Mouse (Mus musculus) bone marrow, adult 2 months (tissue): ENCODE data around the gene Gm266.

Experiments used
- CTCF ChIP-seq: fragments of 200-500 bp; IDR thresholded peaks from 2 replicates; pipeline ENCODE4 v1.5.1; 2011; ENCODE audit warnings: low read length, control low read depth; ENCODE audit not compliant: control insufficient read depth, insufficient read depth
- POLR2A ChIP-seq: fragments of 200-500 bp; IDR thresholded peaks from 2 replicates; pipeline ENCODE4 v1.6.1; 2011; ENCODE audit warnings: low read depth, mild to moderate bottlenecking, control low read depth, low read length, borderline replicate concordance; ENCODE audit not compliant: control insufficient read depth

DNA sequence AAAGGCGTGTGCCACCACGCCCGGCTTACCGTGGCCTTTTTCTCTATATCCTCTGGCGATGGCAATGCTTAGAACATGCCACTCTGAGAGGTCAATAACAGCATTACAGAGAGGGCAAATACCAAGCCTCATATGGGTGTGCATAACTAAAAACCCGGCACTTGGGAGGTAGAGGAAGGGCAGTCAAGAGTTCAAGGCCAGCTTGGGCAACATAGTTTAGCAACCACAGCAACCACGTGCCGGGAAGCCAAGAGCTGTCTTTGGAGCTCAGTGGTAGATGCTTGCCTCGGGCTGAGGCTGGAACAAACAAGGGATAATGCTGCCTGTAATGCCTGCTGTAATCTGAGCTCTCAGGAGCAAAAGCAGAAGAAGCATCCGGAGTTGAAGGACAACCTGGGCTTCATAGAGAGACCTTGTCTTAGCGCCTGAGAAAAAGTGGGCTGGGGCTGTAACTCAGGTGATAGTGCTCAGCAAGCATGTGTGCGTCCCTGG is 27.0 kb upstream of the Gm266 start:
- no peak for TF ChIP-seq CTCF
- no peak for TF ChIP-seq POLR2A
